Mouse (Mus musculus): ENCODE data around the gene Mogs.

Mogs gene

GRCm38 (mm10) chr6:83095968-83096367 lies 19.3 kb upstream of the Mogs start:
- no peak for DNase-seq (ENCODE audit: low spot score in 2 of 2)

- DNase-seq (ENCODE audit: low spot score in 2 of 2) = no peak
Observed at GRCm38 (mm10) chr6:83098411-83098810, 16.9 kb upstream of the Mogs start.

- peak; percentile 92 to 95 for DNase-seq (ENCODE audit: low spot score in 2 of 2)
Observed at GRCm38 (mm10) chr6:83101316-83101687, 14.0 kb upstream of the Mogs start, which contains the start of the genes Ccdc142 and Gm42688. TSS of gene Ccdc142 (plus strand) at chr6:83101601. TSS of gene Gm42688 (plus strand) at chr6:83101617.

GRCm38 (mm10) chr6:83101688-83102556 lies 13.4 kb upstream of the Mogs start:
- DNase-seq (ENCODE audit: low spot score in 2 of 2) = peak; percentile 63 to 68

GRCm38 (mm10) chr6:83103130-83103650 lies 12.1 kb upstream of the Mogs start:
- DNase-seq (ENCODE audit: low spot score in 2 of 2) = no peak

- DNase-seq (ENCODE audit: low spot score in 2 of 2) = no peak
Observed at GRCm38 (mm10) chr6:83104158-83104557, 11.1 kb upstream of the Mogs start.

- peak; percentile 69 to 81 for DNase-seq (ENCODE audit: low spot score in 2 of 2)
Observed at GRCm38 (mm10) chr6:83107566-83108400, 7.5 kb upstream of the Mogs start.

- peak; percentile 74 to 77 for DNase-seq (ENCODE audit: low spot score in 2 of 2)
Observed at GRCm38 (mm10) chr6:83108762-83109668, 6.3 kb upstream of the Mogs start, which contains the start of gene Mrpl53. TSS of gene Mrpl53 (plus strand) at chr6:83109040.

- DNase-seq (ENCODE audit: low spot score in 2 of 2) = no peak
Observed at GRCm38 (mm10) chr6:83111510-83112136, 3.7 kb upstream of the Mogs start.

GRCm38 (mm10) chr6:83115682-83116372 lies 531 bp downstream of the Mogs start:
- DNase-seq (ENCODE audit: low spot score in 2 of 2) = no peak

- no peak for DNase-seq (ENCODE audit: low spot score in 2 of 2)
Observed at GRCm38 (mm10) chr6:83116373-83117164, 1.3 kb downstream of the Mogs start.

- DNase-seq (ENCODE audit: low spot score in 2 of 2) = no peak
Observed at GRCm38 (mm10) chr6:83117165-83117438, 1.8 kb downstream of the Mogs start.

GRCm38 (mm10) chr6:83117616-83118015 lies 2.3 kb downstream of the Mogs start:
- no peak for DNase-seq (ENCODE audit: low spot score in 2 of 2)

GRCm38 (mm10) chr6:83118369-83118768 lies 3.1 kb downstream of the Mogs start:
- DNase-seq (ENCODE audit: low spot score in 2 of 2) = no peak

- DNase-seq (ENCODE audit: low spot score in 2 of 2) = no peak
Observed at GRCm38 (mm10) chr6:83118825-83119733, 3.8 kb downstream of the Mogs start.

GRCm38 (mm10) chr6:83119734-83120051 lies 4.4 kb downstream of the Mogs start:
- DNase-seq (ENCODE audit: low spot score in 2 of 2) = no peak

GRCm38 (mm10) chr6:83120930-83121862 lies 5.9 kb downstream of the Mogs start, which contains the start of gene Wbp1:
TSS of gene Wbp1 (minus strand) at chr6:83121559.
- peak; percentile 97 to 98 for DNase-seq (ENCODE audit: low spot score in 2 of 2)
